Mouse (Mus musculus) layer of hippocampus, postnatal 10 days (tissue): ENCODE results near the gene Strip2. TPM values are rescaled to one million over a fixed set of nuclear protein-coding genes. Genes with fewer than 3 reads are reported as not detected.

Experiments used
- DNase-seq, 2 experiments: peaks; one replicate each; pipeline ENCODE4 v3.0.0; 2021; ENCODE audit warnings: low spot score in 2 of 2
- long read RNA-seq: library from polyadenylated mRNA; stranded (forward); transcript quantifications from one replicate; pipeline ENCODE4 v2.0.0, GENCODE M21; 2023
- total RNA-seq, 2 experiments: library from RNA; stranded (reverse); gene quantifications; 2 replicates each; pipeline ENCODE4 v1.2.3; 2021

Gene Strip2
- 10 to 100 TPM; 10.6 to 12.3 TPM for total RNA-seq
- long read RNA-seq, full-length matches to known transcripts, result 1 of 2 reads
- long read RNA-seq, partial matches to known transcripts, result 0 of 2 reads
- long read RNA-seq, other reads (novel, unspliced or antisense), result 1 of 2 reads

GRCm38 (mm10) chr6:29916530-29917382 is at the start of gene Strip2:
Strip2 (plus strand) TSS chr6:29917012.
- DNase-seq, result peak; percentile 93 to 96

- no peak for DNase-seq
Measured at GRCm38 (mm10) chr6:29868341-29868895, 48.4 kb upstream of the Strip2 start.

DNA sequence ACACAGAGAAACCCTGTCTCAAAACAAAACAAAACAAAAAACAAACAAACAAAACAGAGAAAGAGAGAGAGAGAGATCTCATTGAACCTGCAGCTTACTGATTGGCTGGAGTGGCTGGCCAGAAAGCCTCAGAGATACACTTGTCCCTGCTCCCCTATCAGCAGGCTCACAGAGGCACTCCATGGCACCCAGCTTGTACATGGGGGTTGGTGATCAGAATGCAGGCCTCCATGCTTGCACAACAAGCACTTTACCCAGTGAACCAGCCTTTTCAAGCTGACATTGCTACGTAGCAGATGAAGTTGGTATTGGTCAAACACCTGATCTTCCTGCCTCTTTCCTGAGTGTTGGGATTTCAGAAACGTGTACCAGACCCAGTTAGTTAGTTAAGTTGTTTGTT is 43.2 kb upstream of the Strip2 start:
- no peak for DNase-seq

GRCm38 (mm10) chr6:29875576-29875975 is 41.2 kb upstream of the Strip2 start:
- no peak for DNase-seq

DNA sequence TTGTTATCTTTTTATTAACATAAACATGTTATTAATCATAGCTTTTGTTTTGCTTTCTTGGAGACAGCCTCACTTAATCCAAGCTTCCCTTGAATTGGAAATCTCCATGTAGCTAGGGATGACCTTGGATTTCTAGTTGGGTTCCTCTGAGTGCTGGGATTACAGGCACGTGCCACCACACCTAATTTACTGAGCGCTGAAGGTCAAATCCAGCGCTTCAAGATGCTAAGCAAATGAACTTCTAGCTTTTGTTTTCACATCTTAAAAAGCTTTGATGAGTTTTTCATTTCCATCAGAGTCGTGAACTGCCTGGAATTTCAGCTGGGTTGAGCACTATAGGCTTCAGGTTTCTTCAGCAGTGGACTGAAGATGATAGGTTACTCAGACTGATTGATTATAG is 40.0 kb upstream of the Strip2 start:
- DNase-seq, result no peak

- DNase-seq, result no peak
Measured at GRCm38 (mm10) chr6:29879579-29879978, 37.2 kb upstream of the Strip2 start.

GRCm38 (mm10) chr6:29880796-29881195 is 36.0 kb upstream of the Strip2 start:
- no peak for DNase-seq

DNA sequence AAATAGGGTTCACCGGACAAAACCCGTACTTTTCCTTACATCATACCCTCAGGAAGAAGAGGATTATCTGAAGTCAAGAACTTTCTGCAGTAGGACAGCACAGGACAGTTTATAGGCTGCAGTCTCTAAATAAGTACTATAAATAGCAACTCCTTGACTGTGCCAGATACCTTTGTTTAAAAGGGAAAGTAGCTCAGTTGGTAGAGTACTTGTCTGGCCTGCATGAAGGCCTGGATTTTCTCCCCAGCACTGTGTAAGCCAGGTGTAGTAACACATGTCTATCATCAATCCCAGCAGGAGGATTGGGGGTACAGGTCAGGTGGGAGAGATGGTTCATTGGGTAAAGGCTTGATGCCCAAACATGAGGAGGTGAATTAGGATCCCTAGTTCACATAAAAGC is 34.9 kb upstream of the Strip2 start:
- DNase-seq, result no peak

- no peak for DNase-seq
Measured at GRCm38 (mm10) chr6:29882870-29883269, 33.9 kb upstream of the Strip2 start.

GRCm38 (mm10) chr6:29891151-29891550 is 25.7 kb upstream of the Strip2 start:
- no peak for DNase-seq

DNA sequence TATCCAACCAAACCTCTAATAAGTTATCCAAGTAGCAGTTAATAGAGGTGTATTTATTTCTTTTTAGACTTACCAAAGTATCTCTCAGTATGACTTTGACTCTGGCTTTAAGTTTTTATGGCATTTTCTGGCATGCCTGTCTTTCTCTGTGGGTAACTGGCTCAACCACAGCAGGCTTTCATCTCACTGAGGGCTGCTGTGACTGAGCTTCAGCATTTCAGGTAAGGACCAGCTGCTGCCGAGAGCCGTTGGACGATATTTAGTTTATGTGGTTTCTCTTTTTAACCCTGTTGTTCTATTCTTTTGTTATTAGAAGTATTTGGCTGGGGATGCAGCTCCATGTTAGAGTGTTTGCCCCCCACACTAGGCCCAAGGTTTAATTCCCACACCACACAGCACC is 19.8 kb upstream of the Strip2 start:
- no peak for DNase-seq

GRCm38 (mm10) chr6:29901450-29901849 is 15.4 kb upstream of the Strip2 start:
- DNase-seq, result no peak

GRCm38 (mm10) chr6:29902256-29902655 is 14.6 kb upstream of the Strip2 start:
- no peak for DNase-seq

- DNase-seq, result no peak
Measured at GRCm38 (mm10) chr6:29903343-29903914, 13.4 kb upstream of the Strip2 start.

DNA sequence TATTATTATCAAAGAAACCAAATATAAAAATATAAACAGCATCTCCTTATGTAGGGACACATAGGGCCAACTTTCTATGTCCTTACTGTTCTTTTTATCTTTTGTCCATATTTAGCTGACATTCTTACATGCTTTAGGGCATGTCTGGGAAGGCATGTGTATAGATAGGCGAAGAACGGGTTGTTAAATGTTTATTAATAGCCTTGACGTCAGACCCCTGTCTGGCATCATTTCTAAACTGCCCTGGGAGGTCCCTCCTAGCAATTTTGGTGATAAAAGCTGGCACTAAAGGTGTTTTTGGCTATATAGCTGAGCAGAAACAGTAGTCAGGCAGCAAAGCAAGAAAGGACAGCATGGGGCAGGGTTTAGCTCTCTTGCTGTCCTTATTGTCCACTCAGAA is 12.5 kb upstream of the Strip2 start:
- DNase-seq, result no peak

- no peak for DNase-seq
Measured at GRCm38 (mm10) chr6:29910631-29911030, 6.2 kb upstream of the Strip2 start.

DNA sequence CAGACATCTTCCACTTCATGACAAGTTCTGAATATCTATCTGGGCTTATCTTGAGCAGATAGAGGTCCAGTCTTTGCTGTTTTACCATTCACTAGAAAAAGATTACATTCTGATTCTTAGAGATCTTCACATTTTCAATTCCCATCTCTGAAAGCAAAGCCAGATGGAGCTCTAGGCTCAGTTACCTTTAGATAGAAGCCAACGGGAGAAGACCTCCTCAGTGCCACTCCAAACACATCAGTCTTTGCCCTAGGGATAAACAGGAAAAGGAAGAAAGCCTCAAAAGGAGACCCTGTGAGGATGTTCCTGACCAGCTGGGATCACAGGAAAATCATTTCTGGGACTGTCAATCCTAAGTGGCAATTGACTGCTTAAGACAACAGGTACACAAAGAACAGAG is 3.1 kb upstream of the Strip2 start:
- DNase-seq, result no peak

DNA sequence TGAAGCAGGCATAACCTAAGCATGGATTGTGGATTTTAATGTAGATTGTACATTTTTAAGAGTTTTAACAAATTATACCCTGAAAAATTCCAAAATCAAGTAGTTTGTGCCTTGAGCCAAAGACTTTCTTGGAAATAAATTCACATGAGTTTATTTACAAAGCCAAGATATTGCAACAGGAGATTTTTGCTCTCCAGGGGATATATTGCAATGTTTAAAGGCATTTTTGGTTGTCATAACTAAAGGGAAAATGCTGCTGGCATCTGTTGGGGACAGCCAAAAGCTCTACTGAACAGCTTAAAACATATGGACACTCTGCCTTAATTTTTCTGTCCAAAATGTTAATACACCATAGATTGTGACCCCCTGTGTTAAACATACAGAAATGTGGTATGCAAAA is 2.7 kb upstream of the Strip2 start:
- DNase-seq, result no peak

DNA sequence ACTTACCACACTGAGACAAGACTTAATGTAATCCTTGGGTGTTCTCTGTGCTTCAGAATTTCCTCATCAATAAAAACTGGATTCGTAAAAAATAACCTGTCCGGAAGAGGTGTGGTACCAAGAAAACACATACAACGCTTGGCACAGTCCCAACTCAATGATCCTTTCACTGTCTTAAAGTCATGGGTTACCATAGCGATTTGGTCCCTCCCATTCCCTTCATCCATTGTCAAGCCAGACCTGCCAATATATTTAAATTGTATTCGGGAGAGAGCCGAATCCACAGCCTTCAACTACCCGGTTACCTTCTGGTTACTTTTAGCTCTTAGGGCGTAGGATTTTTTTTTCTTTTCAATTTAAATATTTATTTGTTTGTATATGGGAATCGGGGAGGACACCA is 976 bp upstream of the Strip2 start:
- no peak for DNase-seq

DNA sequence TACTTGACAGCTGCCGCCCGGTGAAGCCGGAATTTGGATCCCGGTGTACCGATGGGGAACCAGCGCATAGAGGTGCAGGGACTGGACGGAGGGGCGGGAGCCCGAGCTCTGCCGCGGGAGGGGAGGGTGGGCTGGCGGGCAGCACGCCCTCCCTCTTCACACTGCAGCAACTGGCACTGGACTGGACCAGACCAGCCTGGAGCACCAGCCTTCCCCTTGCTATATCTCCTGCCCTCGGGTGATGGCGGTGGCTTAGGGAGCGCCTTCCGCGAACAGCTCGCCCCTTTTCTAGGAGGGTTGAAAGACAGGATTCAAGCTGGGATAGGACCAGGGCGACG is 540 bp downstream of the Strip2 start:
- DNase-seq, result no peak

DNA sequence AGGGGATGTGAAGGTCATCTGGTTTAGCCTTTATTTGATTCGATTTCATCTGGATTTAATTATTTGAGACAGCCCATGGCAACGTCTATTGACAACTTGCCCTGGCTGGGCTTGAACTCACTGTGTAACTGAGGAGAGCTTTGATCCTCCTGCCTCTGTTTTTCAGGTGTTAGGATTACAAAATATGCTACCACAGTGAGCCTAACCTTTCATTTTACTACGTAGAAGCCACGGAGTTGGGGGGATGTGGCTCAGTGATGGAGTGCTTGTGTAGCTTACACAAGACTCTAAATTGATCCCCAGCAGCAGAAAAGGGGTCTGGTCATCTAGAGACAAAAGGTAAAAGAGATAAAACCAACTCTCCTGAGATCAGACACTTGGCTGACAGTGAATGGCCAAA is 1.1 kb downstream of the Strip2 start:
- no peak for DNase-seq

DNA sequence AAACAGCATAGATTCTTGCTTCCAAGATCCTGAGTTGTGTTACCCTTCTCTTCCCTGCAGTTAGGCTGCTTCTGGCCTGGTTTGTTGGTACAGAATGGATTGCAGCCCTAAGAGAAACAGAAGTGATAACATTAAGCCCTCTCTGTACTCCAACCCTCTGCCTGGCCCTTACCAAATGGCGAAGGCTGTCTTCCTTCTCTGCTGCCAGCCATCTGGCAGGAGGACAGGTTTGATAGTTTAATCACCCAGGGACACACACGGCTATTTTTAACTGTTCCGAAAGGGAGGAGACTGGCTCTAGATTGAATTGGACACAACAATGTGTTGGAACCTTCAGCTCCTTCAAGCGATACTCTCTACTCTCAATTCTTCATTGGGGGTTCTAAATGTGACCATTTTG is 6.7 kb downstream of the Strip2 start:
- no peak for DNase-seq
